Mouse (Mus musculus): ENCODE data around the gene Trim31.
A peak's percentile ranks its signal among the peaks of the same experiment; 100 is the strongest.

Gene Trim31

DNA sequence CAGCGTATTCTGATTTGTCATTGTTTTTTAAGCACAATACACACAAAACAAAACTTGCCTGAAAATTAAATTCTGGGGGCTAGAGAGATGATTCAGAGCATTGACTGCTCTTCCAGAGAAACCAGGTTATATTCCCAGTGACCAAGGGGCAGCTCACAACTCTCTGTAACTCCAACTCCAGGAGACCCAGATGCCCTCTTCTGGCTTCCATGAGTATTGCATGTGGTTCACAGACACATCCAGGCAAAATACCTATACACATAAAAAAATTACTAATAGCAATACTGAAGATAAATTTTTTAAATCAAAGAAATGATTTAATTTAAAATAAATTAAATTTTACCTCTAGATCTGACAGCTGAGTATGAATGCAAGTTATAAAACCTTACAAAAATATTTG, 1.3 kb upstream of the Trim31 start:
- peak; percentile 48 for DNase-seq (ENCODE audit: low read depth)

DNA sequence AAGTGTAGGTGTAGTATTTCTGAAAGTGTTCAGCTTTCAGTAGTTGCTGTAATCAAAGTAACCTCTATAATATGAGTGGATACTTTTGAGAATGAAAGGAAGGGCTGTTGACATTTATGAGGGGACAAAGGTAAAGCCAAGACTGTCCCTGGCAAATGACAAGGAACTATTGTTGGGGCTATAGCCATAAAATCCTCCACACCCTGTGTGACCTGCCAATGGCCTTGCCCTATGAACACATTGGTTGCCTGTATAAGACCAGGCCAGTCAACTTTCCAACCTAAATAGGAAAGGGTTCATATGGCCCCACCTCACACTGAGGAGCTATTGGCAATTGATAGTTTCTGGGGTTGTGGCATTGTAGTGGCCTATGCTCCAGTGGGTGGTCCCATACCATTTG, 853 bp upstream of the Trim31 start:
- DNase-seq (ENCODE audit: low read depth) = no peak

DNA sequence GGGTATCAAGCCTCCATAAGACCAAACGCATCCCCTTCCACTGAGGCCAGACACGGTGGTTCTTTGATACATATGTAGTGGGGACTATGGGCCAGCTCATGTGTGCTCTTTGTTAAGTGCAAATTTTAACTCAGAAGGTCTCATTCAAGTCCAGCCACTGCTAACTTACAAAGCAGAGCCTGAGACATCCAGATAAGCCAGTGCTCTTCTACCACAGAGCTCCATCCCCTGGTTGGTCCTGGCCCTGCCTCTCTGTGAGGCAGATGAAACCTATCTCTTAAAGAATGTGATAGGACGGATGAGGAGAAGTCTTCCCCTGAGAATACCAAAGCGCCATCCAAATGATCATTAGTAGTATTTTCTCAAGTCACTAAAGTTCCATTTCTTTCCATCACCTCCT, 1.5 kb downstream of the Trim31 start:
- no peak for DNase-seq (ENCODE audit: low read depth)

DNA sequence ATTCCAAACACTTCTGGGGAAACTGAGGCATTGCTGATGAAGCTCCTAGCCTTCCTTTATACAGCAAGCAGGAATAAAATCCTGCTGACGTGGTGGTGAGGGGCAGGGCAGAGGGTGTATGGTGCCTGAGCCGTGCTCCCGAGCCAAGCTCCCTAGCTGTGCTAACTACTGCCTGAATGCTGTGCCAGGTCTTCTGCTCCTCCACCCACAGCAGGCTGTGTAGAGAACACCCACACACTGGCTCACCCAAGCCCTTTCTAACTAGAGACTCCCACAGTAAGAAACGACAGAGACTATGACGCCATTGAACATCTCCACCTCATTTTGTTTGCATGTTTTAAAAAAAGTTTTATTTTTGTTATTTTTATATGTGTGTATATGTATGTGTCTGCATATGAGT, 2.1 kb downstream of the Trim31 start:
- DNase-seq (ENCODE audit: low read depth) = no peak

DNA sequence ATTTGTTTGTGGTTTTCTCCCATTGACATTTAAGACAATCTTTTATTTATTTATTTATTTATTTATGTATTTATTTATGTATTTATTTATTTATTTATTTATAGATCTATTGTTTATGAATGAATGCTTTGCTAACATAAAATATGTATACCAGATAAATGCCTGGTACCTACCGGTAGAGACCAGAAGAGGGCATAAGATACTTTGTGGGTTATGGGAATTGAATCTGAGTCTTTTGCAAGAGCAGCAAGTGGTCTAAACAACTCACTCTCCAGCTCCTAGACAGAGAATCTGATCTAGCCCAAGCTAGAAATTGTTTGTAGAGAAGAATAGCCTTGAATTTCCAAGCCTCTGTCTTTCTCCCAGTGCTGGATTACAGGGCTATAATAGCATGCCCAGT, 2.8 kb downstream of the Trim31 start:
- peak; percentile 52 for DNase-seq (ENCODE audit: low read depth)

DNA sequence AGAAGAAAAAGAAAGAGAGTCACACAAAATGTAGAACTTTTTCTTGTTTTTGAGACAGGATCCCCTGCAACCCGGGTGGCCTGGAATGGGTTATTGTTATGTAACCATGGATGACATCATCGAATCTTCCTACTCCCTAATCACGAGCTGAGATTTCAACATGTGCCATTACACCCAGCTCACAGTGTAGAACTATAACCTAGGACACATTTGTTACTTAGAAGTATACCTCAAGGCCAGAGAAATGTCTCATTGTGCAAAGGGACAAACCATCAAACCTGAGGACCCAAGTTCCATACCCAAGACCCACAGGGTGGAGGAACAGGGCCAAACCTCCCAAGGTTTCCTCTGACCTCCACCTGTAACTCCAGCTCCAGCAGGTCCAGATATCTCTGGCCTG, 5.7 kb downstream of the Trim31 start:
- DNase-seq (ENCODE audit: low read depth) = no peak

DNA sequence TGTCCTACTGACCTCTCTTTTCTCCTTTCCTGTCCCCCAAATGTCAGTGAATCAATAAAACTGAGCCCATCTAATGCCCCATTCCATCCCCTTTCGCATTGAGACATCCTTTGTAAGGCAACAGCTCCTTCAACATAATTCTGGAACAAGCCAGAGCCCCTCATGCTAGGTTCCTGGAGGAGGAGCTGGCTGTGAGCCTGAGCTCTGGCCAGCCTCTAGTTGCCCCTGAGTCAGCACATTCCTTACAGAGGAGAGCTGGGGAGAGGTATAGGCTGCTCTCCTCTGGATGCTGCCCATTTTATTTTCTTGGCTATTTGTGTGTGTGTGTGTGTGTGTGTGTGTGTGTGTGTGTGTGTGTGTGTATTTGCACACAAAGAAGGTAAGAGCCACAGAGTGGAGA, 10.3 kb downstream of the Trim31 start:
- DNase-seq (ENCODE audit: low read depth) = no peak

DNA sequence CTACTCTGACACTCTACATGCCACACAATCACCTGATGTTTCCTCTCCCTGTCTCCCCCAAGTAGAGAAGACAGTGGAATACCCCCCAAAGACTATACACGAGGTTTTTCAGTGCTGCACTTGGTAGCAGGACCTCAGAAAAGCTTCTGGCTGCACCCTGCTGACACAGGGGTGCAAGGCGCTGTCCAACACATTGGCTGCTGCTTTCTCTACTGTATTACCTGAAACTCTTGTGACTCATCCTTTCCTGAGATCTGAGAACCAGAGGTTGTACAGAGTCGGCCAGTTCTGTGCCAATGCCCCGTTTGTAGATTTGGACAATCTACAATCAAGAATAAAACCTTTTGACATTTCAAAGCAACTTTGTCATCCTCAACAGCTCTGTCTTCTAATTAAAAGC, 11.9 kb downstream of the Trim31 start:
- DNase-seq (ENCODE audit: low read depth) = no peak

DNA sequence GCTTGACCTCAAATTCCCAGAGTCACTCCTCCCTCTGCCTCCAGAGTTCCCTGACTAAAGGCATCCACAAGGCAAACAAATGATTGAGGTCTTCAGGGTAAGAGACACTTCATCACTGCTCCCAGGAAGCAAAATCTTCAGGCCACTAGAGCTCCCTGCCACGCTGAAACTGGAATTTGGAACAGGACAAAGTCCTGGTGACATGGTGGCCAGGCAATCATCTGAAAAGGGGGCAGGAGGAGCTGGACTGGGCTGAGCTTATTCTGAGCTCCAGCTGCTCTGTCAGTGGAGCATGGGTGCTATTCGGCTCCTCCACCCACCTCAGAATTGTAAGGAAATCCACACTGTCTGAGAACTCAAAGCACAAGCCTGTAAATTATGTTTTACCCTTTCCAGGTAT, 14.1 kb downstream of the Trim31 start:
- DNase-seq (ENCODE audit: low read depth) = no peak

DNA sequence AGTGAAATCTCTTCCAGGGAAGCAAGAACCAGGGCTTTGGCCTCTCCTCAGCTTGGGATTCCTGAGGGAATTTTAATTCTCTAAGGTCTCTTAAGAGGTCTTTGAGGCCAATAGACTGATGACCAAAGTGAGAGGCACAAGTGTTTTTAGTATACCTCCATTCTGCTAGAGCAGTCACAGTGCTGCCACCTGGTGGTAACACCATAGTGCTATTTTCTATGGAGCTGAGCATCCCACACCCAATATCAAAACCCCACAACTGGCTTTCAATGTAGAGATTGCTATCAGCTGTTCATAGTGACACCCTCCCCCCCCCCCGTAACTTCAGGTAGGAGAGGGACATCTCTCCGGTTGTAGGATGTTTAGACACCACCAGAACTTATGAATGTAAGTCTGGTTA, 16.2 kb downstream of the Trim31 start:
- peak; percentile 75 for DNase-seq (ENCODE audit: low read depth)

DNA sequence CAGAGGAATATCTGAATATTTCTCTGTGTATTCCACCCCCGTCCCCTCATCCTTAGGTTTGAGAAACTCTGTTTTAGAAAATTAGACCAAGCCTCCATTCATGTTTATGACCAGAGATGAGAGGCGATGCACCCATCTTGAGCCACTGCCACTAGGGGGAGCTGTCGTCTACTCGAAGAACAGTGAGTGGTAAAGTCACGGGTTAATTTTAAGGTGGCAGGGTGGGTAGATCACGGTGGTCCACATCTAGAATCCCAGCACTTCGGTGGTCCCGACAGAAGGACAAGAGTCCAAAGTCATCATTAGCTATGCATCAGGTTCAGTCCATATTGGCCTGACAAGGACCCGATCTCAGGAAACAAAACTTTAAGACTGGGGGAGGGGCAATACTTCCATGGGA, 17.2 kb downstream of the Trim31 start:
- DNase-seq (ENCODE audit: low read depth) = peak; percentile 61

DNA sequence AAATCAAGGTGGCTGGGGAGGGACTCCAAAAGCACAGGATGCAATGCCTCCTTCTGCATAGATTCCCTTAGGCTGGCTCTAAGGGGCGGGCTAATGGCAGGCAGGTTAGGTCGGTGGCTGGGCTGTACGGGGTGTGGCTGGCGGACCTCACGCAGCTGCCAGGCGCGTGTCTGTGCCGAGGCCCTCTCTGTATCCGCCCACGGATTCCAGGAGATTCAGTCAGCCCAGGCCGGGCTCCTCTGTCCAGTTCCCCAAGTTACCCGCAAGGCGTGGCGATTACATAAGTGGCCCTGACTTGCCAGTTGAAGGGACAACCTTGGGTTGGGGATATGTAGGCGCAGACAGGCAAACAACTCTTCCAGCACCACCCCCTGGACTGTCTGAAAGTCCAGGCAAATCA, 22.3 kb downstream of the Trim31 start:
- DNase-seq (ENCODE audit: low read depth) = no peak

DNA sequence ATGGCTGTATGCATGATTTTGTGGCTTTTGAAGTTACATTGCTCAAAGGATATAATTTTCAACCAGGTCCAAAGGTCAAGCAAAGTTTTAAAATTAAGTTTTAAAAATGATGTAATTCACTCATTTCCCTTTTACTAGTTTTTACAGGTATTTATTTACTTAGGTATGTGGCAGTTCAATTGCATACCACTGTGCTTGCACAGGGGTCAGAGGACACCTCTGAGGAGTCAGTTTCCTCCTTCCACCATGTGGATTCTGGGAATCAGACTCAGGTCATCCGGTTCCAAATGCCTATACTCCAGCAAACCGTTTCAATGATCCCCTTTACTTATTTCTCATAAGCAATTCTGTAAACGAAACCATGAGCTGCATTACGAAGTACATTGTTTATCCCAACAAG, 24.8 kb downstream of the Trim31 start:
- DNase-seq (ENCODE audit: low read depth) = no peak

DNA sequence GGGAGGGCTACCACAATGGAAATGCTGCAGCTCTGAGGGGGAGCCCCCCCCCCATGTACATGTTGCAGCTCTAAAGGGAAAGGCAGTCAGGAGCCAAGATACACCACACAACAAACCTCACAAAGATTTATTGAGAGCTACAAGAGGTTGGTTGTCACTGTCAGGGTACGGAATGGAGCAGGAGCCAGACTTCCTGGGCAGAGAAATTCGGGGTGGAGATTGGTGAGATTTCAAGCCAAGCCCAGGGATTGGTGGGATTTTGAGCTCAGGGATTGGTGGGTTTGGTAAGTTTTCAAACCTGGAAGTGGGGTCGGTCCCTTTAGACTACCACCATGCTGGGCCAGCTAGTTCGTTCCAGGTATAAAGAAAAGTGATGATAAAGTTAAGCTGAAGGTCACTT, 25.6 kb downstream of the Trim31 start:
- DNase-seq (ENCODE audit: low read depth) = no peak

DNA sequence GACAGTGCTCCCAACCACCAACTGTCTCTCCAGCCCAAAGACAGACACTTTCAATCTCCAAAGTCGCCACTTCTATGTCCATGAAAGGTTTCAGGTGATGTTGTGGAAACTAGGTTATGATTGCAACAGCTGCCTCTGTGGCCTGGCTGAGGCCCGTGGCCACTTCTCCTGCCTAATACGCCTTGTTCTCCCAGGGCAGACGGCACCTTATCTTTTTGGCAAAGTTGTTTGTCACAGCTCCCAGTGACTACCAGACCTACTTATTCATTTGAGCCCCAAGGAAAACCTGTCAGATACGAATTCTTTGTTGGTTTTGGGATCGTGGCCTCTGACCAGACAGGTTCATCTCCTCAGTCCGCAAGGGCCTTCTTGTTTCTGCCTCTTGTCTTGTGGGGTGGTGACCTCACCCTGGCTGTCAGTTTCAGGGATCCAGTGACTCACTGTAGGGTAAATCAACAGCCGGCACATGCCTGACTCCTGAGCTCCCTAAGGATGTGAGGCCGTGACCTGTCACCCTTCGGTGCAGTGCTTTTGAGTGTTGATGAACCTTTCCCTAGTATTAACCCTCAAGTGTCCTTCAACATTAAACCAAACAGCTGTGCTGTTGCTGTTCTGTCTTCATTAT, 29.7 kb downstream of the Trim31 start:
- no peak for DNase-seq (ENCODE audit: low read depth)

DNA sequence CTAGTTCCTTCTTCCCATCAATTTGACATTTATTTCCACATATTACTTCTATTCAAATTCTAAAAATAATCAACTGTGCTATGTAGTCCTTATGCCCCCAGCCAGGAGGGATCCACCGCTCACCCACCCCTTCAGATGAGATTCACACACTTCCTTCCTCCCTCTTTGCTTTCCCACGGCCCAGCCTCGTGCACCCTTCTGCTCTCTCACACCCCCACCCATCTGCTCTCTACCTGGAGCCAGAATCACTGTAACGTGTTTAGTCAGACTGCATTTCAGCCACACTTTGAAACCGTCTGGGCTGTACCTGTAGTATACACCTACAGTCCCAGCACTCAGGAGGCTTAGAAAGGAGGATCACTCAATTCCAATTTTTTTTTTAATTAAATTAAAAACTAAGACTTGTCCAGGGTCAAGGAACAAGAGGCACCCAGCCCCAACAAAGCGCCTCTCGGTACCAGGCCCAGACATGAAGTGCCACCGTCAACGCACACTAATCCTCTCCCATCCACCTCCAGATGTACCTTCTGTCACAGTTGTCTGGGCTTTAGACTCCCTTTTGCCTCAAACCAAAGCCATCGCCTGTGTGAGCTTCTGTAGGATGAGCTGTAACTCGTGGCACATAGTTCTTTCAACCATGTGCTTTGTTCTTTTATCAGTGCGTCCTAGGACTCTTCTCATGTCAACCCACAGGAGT, 31.5 kb downstream of the Trim31 start:
- no peak for DNase-seq (ENCODE audit: low read depth)

DNA sequence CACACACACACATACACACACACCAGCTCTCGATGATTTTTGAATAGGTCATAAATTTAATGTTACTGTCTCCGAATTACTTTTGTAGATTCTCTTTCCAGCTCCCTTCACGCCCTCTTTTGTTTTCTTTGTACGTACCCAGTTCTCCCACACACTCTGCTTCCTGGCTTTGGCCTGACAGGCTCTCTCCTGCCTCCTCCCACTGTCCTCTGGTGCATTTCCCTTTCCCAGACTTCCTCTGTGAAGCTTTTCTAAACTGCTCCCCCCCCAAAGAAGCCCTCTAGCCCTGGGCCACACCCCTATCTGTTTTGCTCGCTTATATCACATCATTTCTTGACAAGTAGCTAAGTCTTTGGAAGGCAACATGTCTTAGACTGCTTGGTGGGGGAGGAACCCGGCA, 32.3 kb downstream of the Trim31 start:
- DNase-seq (ENCODE audit: low read depth) = no peak

DNA sequence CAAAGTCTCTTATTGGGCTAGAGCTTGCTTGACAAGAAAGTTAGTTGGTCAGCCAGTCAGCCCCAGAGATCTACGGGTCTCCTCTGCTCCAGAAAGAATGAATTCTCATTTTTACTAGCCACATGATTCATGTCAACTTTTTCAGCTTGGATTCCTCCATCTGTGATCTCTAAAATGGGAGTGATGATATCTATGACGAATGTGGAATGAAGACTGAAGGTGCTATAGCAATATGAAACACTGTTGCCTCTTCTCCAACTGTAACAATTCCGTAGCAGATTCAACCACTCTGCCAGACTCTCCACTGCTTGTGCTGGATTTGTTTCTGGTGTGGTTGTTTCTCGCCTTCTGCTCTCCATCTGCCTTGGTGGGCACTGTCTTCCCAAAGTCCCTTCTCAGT, 33.2 kb downstream of the Trim31 start:
- no peak for DNase-seq (ENCODE audit: low read depth)

DNA sequence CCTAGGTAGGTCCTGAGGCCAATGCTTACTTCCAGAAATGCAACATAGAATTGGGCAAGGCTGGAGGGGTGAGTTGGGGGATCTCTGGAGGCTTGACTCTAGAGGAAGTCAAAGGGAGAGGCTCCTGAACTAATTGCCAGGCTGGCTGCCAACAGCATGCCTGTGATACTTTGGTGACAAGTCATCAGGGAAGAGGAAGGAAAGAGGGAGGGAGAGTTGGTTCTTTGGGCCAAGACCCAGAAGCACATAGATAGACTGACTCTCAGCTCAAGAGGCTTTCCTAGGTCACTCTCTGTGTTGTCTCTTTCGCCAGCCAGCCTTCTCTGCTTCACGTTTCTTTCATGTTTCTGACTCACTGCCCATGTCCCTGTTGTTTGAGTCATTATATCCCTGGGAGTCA, 33.9 kb downstream of the Trim31 start:
- DNase-seq (ENCODE audit: low read depth) = no peak

DNA sequence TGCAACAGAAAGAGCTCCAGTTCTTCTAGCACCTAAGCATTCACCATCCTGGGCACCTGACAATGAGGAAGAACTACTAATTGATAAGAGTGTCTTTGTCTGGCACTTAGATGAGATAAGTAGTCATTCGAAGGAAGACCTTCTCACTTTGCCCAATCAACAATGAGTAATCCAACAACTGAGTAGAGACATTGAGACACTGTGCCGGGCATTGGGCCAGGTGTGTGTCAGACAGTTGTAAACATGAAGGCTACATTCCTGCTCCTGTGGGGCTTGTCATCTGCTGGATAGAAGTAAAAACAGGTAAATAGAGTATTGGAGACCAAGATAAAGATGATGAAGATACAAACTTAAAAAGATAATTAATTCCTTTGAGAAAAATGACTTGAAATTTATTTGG, 40.1 kb downstream of the Trim31 start:
- DNase-seq (ENCODE audit: low read depth) = no peak

DNA sequence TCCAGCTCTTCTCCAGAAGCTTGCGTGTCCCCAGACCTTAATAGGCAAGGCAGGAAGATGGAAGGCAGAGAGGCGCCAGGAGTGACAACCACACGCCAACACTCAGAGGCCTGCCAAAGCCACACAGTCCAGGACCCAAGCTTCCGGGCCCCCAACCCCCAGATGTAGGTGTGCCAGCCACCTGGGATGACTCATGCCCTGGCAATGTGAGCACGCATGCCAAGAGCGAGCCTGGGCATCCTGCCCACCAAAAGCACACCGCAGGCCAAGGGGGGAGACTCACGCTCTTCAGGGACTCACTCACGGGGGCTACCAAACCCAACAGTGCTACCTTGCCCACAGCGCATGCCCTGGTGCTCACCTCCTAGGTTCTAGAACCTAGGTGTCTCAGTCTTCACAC, 44.5 kb downstream of the Trim31 start:
- no peak for DNase-seq (ENCODE audit: low read depth)

DNA sequence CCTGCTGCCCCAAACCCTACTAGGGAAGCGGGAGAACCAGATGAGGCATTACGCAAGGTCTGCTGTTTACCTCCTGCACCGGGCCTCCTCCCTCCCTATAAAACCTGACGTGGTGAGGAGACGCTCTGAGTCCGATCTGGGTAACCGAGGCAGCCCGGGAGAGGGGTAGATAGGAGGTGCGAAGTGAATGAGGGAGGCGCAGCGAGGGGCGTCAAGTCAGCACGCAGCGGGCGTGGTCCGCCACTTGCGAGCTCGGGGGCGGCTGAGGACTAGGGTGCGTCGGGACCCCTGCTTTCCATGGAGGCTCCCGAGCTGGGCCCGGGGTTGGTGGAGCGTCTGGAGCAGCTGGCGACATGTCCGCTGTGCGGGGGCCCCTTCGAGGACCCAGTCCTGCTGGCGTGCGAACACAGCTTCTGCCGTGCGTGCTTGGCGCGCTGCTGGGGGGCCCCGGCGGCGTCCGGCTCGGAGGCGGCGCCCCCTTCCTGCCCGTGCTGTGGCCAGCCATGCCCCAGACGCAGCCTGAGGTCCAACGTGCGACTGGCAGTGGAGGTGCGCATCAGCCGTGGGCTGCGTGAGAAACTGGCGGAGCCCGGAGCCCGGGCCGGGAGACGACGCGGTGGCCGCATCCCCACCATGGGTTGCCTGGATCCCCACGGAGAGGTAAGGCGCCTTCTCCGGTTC, 45.0 kb downstream of the Trim31 start, which contains the start of gene Rnf39:
Rnf39 (plus strand) TSS at position 128 of the 681 bp plus-strand sequence.
- DNase-seq (ENCODE audit: low read depth) = no peak

DNA sequence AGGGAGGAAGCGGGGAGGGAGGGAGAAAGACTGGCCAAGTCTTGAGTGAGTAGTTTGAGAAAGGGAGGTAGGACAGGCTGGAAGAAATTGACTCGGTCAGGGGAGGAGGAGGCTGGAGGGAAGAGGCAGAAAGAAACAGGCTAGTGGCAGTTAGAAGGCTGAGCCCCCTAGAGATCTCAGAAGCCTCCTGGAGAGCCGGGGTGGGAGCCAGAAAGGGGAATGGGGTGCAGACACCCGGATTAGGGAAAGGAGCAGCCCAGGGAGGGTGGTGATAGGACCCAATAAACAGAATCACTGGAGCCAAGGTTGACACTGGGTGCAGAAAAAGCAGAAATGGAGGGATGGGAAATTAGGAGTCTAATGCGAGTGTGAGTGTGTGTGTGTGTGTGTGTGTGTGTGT, 45.8 kb downstream of the Trim31 start:
- no peak for DNase-seq (ENCODE audit: low read depth)

Data from 416B (cell line).